Mouse (Mus musculus) erythroblast, embryonic 14.5 days (primary cell): ENCODE results near the gene Pxk.

Source experiments
- GATA1 ChIP-seq: IDR thresholded peaks from 2 replicates; pipeline ENCODE4 v1.6.1; 2012; ENCODE audit warnings: low read length, inconsistent platforms, mixed read lengths
- TAL1 ChIP-seq: IDR thresholded peaks from 3 replicates; pipeline ENCODE4 v1.6.1; 2012; ENCODE audit warnings: low read length, inconsistent platforms, mixed read lengths

- TF ChIP-seq TAL1: no peak
- no peak for TF ChIP-seq GATA1
Measured at GRCm38 (mm10) chr14:8080165-8080679, 17.8 kb upstream of the Pxk start, which contains the start of gene Rpp14.
